Mouse (Mus musculus) erythroblast, embryonic 14.5 days (primary cell): ENCODE results near the gene Bzw2.

Source experiments
- GATA1 ChIP-seq: IDR thresholded peaks from 2 replicates; pipeline ENCODE4 v1.6.1; 2012; ENCODE audit warnings: low read length, inconsistent platforms, mixed read lengths
- TAL1 ChIP-seq: IDR thresholded peaks from 3 replicates; pipeline ENCODE4 v1.6.1; 2012; ENCODE audit warnings: low read length, inconsistent platforms, mixed read lengths

- TF ChIP-seq GATA1: no peak
- no peak for TF ChIP-seq TAL1
These were observed 1.7 kb downstream of the Bzw2 start for GRCm38 (mm10) chr12:36156101-36156636.
